Mouse (Mus musculus): ENCODE data around the gene Efna2. TPM values are rescaled to one million over a fixed set of nuclear protein-coding genes. Genes with fewer than 3 reads are reported as not detected.

Efna2 gene
- polyA plus RNA-seq, 1 experiment from 2014 or later: 42.3 TPM

DNA sequence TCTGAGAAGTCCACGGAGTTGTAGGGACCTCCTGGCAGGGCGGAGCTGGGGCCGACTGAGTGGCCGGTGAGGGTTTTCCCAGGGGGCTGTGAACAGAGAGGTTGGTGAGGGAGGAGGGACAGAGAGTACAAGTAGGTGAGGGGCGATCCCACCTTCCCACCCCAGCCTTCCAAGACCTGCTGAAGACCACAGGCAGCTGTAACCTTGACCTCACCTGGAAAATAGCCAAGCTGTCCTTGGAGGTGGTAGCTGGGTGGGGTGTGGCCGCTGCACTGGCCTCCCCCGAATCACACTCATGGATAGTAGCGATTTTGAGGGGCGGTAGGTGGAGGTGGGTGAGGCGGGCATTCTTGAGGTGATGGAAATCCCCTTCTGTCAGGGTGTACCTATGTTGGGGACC, 44.1 kb upstream of the Efna2 start:
- H3K36me3 ChIP-seq (replicated peaks; ENCODE audit: control insufficient read depth, insufficient read depth, low read depth, low read length): peaks cover 2% of the 10 kb centered on the region; the same call in 1 of the 2 replicates
- ATAC-seq (replicated peaks; ENCODE audit: insufficient number of reproducible peaks, low FRiP score, low TSS enrichment, low read depth): no peak
- no peak overlapping the region for H3K4me3 ChIP-seq (ENCODE audit: low read depth, low read length)
- H3K9ac ChIP-seq (replicated peaks; ENCODE audit: low read length): no peak overlapping the region
- peaks cover 25% of the 10 kb centered on the region for H3K4me1 ChIP-seq (ENCODE audit: control insufficient read depth, insufficient read depth, low read length)
- H3K27ac ChIP-seq (replicated peaks; ENCODE audit: low read depth, low read length): no peak overlapping the region
- H3K4me2 ChIP-seq (ENCODE audit: low read depth, low read length): no peak overlapping the region
- peaks cover 19% of the 10 kb centered on the region for H3K27me3 ChIP-seq (ENCODE audit: control insufficient read depth, insufficient read depth, low read length)
- DNase-seq (ENCODE audit: low spot score): no peak
- H3K9me3 ChIP-seq (replicated peaks; ENCODE audit: control insufficient read depth, low read length): no peaks in the 10 kb centered on the region
- WGBS: 78% methylated on average over 10 of the region's 10 CpGs

DNA sequence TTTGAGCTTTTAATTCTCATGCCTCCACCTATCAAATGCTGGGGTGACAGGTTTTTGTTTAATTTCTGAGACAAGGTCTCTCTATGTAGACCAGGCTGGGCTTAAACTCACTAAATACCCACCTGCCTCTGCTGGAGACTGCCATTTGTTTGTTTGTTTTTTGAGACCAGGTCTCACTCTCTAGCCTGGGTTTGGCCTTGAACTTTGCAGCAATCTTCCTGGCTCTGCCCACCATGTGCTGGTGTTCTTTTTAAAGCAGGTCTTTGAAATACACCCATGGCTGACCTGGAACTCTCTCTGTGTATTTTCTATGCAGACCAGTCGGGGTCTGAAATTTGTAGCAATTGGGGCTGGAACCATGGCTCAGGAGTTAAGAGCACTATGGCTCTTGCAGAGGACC, 43.6 kb upstream of the Efna2 start:
- Histone ChIP-seq H3K36me3 (replicated peaks; ENCODE audit: control insufficient read depth, insufficient read depth, low read depth, low read length) (peaks cover 2% of the 10 kb centered on the region; the same call in 1 of the 2 replicates), H3K27me3 (ENCODE audit: control insufficient read depth, insufficient read depth, low read length) (peaks cover 19% of the 10 kb centered on the region), H3K4me2 (ENCODE audit: low read depth, low read length) (no peak overlapping the region), H3K9ac (replicated peaks; ENCODE audit: low read length) (no peak overlapping the region), H3K9me3 (replicated peaks; ENCODE audit: control insufficient read depth, low read length) (no peaks in the 10 kb centered on the region), H3K4me1 (ENCODE audit: control insufficient read depth, insufficient read depth, low read length) (peaks cover 25% of the 10 kb centered on the region), H3K4me3 (ENCODE audit: low read depth, low read length) (no peak overlapping the region), H3K27ac (replicated peaks; ENCODE audit: low read depth, low read length) (no peak overlapping the region)
- ATAC-seq (replicated peaks; ENCODE audit: insufficient number of reproducible peaks, low FRiP score, low TSS enrichment, low read depth): no peak
- no peak for DNase-seq (ENCODE audit: low spot score)
- WGBS: 93% methylated on average over 1 of the region's 1 CpGs

DNA sequence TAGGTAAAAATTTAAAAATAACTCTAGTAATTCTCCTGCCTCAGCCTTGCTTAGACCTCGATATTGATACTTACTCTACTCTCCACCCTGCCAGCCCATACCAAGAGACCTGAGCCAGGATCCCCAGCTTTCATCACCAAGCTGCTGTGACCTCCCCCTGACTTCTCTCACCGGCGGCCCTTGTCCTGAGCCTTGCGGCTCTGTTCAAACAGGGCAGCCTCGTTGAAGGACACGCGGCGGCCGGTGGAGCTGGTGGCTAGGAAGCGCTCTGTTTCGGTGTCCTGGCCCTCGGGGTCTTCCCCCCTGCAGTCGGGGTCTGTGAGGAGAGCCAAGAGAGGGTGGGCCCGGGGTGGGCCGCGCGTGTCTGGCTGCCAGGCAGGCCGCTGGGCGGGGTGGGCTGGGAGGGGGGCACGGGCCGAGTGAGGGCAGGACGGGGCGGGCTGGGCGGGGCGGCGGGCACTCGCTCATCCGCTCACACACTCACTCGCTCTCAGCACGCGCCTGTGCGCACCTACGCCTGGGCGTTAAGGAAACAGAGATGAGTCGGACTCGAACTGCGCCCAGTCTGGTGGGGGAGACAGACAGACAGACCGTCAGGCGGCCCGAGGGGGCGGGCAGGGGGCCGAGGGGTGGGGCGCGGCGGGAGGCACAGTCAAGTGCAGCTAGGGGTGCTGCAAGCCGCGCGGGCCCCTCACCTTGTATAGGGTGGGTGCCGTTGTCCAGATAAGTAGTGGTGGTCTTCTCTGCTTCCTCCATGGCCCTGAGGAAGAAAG, 42.9 kb upstream of the Efna2 start:
- DNase-seq (ENCODE audit: low spot score) (no peak), ATAC-seq (replicated peaks; ENCODE audit: insufficient number of reproducible peaks, low FRiP score, low TSS enrichment, low read depth) (no peak)
- H3K4me3 ChIP-seq (ENCODE audit: low read depth, low read length): peak overlapping the region; percentile 76
- H3K4me2 ChIP-seq (ENCODE audit: low read depth, low read length): peak overlapping the region; percentile 98
- peaks cover 19% of the 10 kb centered on the region for H3K27me3 ChIP-seq (ENCODE audit: control insufficient read depth, insufficient read depth, low read length)
- 0 out of 2 replicates have a peak, but pooled peaks cover 2% of the 10 kb centered on the region for H3K36me3 ChIP-seq (replicated peaks; ENCODE audit: control insufficient read depth, insufficient read depth, low read depth, low read length)
- no peaks in the 10 kb centered on the region for H3K9me3 ChIP-seq (replicated peaks; ENCODE audit: control insufficient read depth, low read length)
- no peak overlapping the region for H3K9ac ChIP-seq (replicated peaks; ENCODE audit: low read length)
- H3K27ac ChIP-seq (replicated peaks; ENCODE audit: low read depth, low read length): no peak overlapping the region
- WGBS: 19% methylated on average over 45 of the region's 49 CpGs
- H3K4me1 ChIP-seq (ENCODE audit: control insufficient read depth, insufficient read depth, low read length): peaks cover 21% of the 10 kb centered on the region

DNA sequence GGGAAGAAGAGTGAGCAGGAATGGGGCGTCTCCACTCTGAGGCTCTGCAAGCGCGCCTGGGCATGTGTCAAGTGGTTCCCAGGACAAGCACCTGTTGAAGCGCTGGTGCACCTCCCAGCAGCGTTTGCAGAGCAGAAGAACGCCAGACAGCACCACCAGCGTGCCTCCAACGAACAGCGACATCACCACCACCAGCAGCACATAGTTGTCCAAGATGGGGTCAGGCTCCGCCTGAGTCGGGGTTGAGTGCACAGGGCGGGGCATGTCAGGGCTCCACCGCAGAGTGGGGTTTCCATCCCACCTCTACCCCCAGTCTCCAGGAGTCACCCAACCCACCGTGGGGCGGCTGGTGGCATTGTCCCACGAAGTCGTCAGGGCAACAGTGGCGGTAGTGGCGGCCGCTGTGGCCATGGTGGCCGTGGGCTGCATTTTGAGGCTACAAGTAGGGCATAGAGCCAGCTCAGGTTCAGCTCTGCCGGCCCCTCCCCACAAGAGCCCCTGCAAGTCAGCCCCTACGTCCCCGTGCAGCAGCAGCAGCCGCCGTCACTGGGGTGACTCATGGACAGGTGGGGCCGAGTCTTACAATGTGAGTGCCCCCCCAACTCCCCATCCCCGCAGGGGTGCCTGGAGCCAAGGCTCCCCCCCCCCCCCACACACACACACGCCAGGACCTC, 42.2 kb upstream of the Efna2 start:
- Histone ChIP-seq H3K4me3 (ENCODE audit: low read depth, low read length) (peak overlapping the region; percentile 76), H3K4me1 (ENCODE audit: control insufficient read depth, insufficient read depth, low read length) (peaks cover 16% of the 10 kb centered on the region), H3K27me3 (ENCODE audit: control insufficient read depth, insufficient read depth, low read length) (peaks cover 19% of the 10 kb centered on the region), H3K27ac (replicated peaks; ENCODE audit: low read depth, low read length) (no peak overlapping the region), H3K9ac (replicated peaks; ENCODE audit: low read length) (peak overlapping the region; percentile 34), H3K4me2 (ENCODE audit: low read depth, low read length) (peak overlapping the region; percentile 98), H3K9me3 (replicated peaks; ENCODE audit: control insufficient read depth, low read length) (no peaks in the 10 kb centered on the region), H3K36me3 (replicated peaks; ENCODE audit: control insufficient read depth, insufficient read depth, low read depth, low read length) (0 out of 2 replicates have a peak, but pooled peaks cover 2% of the 10 kb centered on the region)
- 4% methylated on average over 29 of the region's 29 CpGs for WGBS
- ATAC-seq (replicated peaks; ENCODE audit: insufficient number of reproducible peaks, low FRiP score, low TSS enrichment, low read depth) (no peak), DNase-seq (ENCODE audit: low spot score) (peak; percentile 27)

DNA sequence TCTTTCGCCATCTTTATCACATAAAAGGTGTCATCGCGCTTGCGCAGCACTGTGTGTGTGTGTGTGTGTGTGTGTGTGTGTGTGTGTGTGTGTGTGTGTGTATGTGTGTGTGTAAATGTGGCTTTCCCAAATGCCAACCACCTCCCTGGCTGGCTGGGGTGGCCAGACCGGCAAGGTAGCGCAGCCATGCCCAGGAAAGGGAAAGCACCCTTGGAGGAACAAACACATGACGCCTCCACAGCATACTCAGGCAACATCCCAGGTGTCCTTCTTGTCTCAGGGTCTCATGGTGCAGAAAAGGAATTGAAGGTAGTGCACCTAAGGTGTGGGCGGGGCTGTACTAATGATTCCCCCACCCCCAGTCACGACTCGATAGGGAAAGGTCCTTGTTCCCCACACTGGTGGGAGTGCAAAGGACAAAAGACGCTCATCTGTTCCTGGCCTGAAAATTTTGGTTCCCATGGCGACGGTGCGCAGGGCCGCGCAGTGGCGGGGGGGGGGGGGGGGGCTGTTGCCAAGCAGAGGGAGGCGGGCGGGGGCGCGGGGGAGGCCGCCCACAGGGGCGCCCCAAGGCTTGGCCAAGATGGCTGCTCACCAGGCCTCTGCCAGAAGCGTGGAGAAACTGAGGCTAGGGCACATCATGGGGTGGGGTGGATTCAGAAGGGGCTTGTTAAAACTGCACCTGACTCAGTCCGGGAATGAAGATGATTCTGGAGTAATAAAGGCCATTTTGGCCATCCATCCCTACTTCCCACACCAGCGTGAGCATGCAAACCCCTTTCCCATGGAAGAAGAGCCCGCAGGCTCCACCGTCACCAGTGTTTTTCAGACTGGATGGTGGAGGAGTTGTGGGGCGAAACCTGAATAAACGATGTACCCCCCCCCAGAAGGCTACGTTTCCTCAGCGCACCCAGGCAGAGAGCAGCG, 41.4 kb upstream of the Efna2 start:
- 6% methylated on average over 29 of the region's 33 CpGs for WGBS

DNA sequence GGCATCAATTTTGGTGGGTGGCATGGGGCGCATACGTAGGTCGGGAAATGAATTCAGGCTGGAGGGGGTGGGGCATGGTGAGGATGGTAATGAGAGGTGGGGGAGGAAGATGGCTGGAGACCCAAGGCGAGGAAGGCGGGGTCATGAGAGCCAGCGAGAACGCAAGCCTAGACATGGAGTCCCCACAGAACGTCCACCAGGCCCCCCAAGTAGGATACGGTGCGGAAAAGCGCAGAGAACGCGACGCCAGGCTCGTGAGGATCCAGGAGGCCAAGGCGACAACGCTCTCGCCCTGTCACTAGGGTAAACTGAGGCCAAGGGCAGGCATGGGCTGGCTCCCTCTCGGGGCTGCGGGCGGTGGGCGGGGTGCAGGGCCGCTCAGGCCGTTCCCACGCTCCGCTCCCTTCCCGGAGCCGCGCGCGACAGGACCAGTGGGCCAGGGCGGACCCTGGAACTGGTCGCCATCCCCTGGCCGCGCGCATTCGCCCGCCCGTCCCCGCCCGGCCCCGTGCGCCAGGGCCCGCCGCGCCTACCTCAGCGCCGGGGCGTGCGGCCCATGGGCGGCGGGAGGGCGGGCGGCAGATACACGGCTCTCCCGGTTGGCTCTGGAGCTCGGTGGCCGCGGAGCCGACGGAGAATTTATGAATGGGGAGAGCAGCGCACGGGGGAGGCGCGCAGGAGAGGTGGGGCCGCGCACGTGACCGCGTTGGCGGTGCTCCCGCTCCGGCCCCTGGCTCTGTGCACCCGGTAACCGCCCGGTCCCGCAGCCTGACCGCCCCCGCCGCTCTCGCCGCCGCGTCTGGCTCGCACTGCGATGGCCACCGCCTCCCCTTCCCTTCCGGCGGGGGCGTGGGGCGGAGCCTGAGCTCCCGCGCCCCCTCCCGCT, 40.5 kb upstream of the Efna2 start, which contains the start of gene Atp5d:
Gene Atp5d (plus strand): TSS at position 80 of the 886 bp plus-strand sequence.
- Histone ChIP-seq H3K27ac (replicated peaks; ENCODE audit: low read depth, low read length) (peak within 1 kb of the TSS; percentile 8; the same call in 1 of the 2 replicates), H3K27me3 (ENCODE audit: control insufficient read depth, insufficient read depth, low read length) (peaks cover 19% of the 10 kb centered on the region), H3K4me3 (ENCODE audit: low read depth, low read length) (peak within 1 kb of the TSS; percentile 76), H3K4me2 (ENCODE audit: low read depth, low read length) (peak within 1 kb of the TSS; percentile 98), H3K4me1 (ENCODE audit: control insufficient read depth, insufficient read depth, low read length) (peaks cover 14% of the 10 kb centered on the region), H3K36me3 (replicated peaks; ENCODE audit: control insufficient read depth, insufficient read depth, low read depth, low read length) (peaks cover 3% of the 10 kb centered on the region), H3K9me3 (replicated peaks; ENCODE audit: control insufficient read depth, low read length) (no peaks in the 10 kb centered on the region), H3K9ac (replicated peaks; ENCODE audit: low read length) (peak within 1 kb of the TSS; percentile 81)
- under 1% methylated on average over 86 of the region's 94 CpGs for WGBS
- DNase-seq (ENCODE audit: low spot score): peak; percentile 65
- ATAC-seq (replicated peaks; ENCODE audit: insufficient number of reproducible peaks, low FRiP score, low TSS enrichment, low read depth): no peak

More for the DNA sequence above, 41.4 kb upstream of the Efna2 start:
- peaks cover 14% of the 10 kb centered on the region for H3K4me1 ChIP-seq (ENCODE audit: control insufficient read depth, insufficient read depth, low read length)
- H3K4me3 ChIP-seq (ENCODE audit: low read depth, low read length): peak overlapping the region; percentile 76
- ATAC-seq (replicated peaks; ENCODE audit: insufficient number of reproducible peaks, low FRiP score, low TSS enrichment, low read depth): no peak
- DNase-seq (ENCODE audit: low spot score): peak; percentile 28
- H3K27me3 ChIP-seq (ENCODE audit: control insufficient read depth, insufficient read depth, low read length): peaks cover 19% of the 10 kb centered on the region
- H3K27ac ChIP-seq (replicated peaks; ENCODE audit: low read depth, low read length): no peak overlapping the region; the same call in 1 of the 2 replicates
- no peaks in the 10 kb centered on the region for H3K36me3 ChIP-seq (replicated peaks; ENCODE audit: control insufficient read depth, insufficient read depth, low read depth, low read length)
- H3K9ac ChIP-seq (replicated peaks; ENCODE audit: low read length): peak overlapping the region; percentile 81
- no peaks in the 10 kb centered on the region for H3K9me3 ChIP-seq (replicated peaks; ENCODE audit: control insufficient read depth, low read length)
- peak overlapping the region; percentile 98 for H3K4me2 ChIP-seq (ENCODE audit: low read depth, low read length)

DNA sequence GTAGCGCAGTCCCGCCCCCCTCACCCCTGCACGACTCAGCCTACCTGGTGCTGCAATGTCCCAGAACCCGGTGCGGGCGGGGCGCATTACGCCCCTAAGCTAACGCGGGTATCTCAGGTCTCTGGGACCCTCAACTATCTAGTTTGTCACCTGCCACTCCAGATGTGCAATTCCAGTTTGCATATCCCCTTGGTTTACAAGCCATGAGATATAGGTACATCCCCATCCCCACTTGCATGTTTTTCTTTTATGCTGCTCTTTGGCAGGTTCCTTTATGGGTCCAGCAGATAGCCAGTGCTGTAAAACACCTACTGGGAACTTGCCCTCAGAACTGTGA, 39.9 kb upstream of the Efna2 start:
- Histone ChIP-seq H3K4me3 (ENCODE audit: low read depth, low read length) (peak overlapping the region; percentile 76), H3K4me2 (ENCODE audit: low read depth, low read length) (peak overlapping the region; percentile 98), H3K9me3 (replicated peaks; ENCODE audit: control insufficient read depth, low read length) (no peaks in the 10 kb centered on the region), H3K9ac (replicated peaks; ENCODE audit: low read length) (peak overlapping the region; percentile 81), H3K27me3 (ENCODE audit: control insufficient read depth, insufficient read depth, low read length) (peaks cover 19% of the 10 kb centered on the region), H3K4me1 (ENCODE audit: control insufficient read depth, insufficient read depth, low read length) (peaks cover 14% of the 10 kb centered on the region), H3K27ac (replicated peaks; ENCODE audit: low read depth, low read length) (0 out of 2 replicates have a peak overlapping the region, but pooled peaks have one; percentile 8), H3K36me3 (replicated peaks; ENCODE audit: control insufficient read depth, insufficient read depth, low read depth, low read length) (peaks cover 3% of the 10 kb centered on the region)
- DNase-seq (ENCODE audit: low spot score) (no peak), ATAC-seq (replicated peaks; ENCODE audit: insufficient number of reproducible peaks, low FRiP score, low TSS enrichment, low read depth) (no peak)
- 0% methylated on average over 10 of the region's 10 CpGs for WGBS

All from embryonic facial prominence, embryonic 11.5 days (tissue).